Mouse (Mus musculus): ENCODE data around the gene Arih2.
A peak's percentile ranks its signal among the peaks of the same experiment; 100 is the strongest.

Arih2 gene

DNA sequence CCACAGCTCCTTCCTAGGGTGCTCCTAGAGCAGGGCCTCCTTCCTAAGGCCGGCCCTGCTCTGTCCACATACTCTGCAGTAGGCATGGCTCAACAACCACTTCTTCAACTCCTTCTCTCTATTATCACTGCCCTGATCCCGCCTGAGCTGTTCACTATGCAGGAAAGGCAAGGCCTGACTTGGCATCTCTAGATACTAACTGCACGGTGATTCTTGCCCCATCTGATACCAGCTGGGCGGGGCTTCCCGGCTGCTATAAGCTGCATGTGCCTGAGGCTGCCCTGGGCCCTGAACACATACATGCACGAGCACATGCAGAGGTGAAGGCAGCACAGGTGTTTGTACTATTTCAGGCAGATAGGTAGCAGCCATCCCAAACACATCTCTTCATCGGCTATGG is 85.1 kb downstream of the Arih2 start:
- DNase-seq (ENCODE audit: low read depth, low spot score): no peak

DNA sequence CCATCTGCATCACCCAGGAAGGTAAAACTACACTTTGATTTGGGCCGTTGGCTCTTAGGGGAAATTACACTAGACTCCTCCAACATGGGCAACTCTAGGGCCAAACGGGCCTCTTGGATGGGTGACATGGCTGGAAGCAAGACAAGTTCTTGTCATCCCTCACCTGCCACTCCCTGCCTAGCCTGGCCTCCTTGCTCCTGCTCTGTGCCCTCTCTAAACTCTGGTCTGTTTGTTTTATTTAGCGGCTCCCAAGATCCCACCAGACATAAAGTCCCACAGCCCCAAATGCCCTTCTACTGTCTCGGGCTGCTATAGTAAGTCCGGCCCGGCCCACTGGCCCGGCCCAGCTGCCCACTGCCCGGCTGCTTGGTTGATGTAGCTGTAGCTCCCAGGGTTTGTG is 85.5 kb downstream of the Arih2 start:
- no peak for DNase-seq (ENCODE audit: low read depth, low spot score)

DNA sequence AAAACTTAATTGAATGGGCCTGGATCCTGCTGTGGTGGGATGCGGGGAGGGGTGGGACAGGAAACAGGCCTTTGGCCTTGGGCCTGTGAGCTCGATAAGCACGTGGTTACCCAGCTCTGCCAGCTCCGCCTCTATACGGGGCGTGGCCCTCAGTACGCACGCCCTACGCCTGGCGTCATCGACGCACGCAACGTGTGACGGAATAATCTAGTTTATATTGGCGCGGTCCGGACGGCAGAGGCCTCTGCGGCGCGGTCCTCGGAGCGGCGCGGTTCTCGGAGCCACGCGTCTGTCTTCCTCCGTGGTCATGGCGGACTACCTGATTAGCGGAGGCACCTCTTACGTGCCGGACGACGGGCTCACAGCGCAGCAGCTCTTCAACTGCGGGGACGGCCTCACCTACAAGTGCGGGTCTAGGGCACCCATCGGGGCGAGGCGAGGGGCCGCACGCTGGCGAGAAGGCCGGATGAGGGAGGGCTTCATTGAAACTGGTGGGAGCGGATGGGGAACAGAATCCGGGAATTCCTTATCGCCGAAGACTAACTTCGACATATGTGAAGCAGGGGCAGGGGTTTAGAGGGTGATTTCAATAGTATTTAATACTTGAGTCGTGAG is 88.9 kb downstream of the Arih2 start, which contains the start of gene Impdh2:
Gene Impdh2, plus strand, starts transcription at position 60 of the 615 bp plus-strand sequence.
- peak; percentile 99 for DNase-seq (ENCODE audit: low read depth, low spot score)

DNA sequence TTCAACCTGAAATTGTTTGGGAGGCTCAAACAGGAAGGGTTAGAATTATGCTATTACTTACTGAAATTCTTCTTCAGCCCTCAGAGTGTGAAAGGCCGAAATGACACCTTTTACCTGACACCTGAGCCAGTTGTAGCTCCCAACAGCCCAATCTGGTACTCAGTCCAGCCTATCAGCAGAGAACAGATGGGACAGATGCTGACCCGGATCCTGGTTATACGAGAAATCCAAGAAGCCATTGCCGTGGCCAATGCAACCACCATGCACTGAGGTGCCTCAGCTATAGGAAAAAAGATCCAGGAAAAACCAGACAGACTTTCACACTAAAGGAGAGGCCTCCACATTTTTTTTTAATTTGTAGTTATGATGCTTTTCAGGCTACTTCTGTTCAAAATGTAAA is 90.0 kb downstream of the Arih2 start:
- no peak for DNase-seq (ENCODE audit: low read depth, low spot score)

Measured in mesoderm, embryonic 11.5 days (tissue).